Mouse (Mus musculus) macrophage (primary cell): Measurements from ENCODE around the gene Pigb. TPM values are rescaled to one million over a fixed set of nuclear protein-coding genes. Genes with fewer than 3 reads are reported as not detected.

Source experiments
- H3K27ac ChIP-seq: fragments of 350-480 bp; formaldehyde crosslinking; 2 replicates; pipeline ENCODE4 v1.9.0; 2021
- H3K36me3 ChIP-seq: fragments of 350-480 bp; formaldehyde crosslinking; 2 replicates; pipeline ENCODE4 v1.9.0; 2021; ENCODE audit errors: inconsistent target
- H3K4me3 ChIP-seq: fragments of 350-480 bp; formaldehyde crosslinking; 2 replicates; pipeline ENCODE4 v1.9.0; 2021; ENCODE audit errors: inconsistent target
- H3K79me2 ChIP-seq: fragments of 350-480 bp; formaldehyde crosslinking; 2 replicates; pipeline ENCODE4 v1.9.0; 2021; ENCODE audit errors: inconsistent target
- WGBS: methylation state at CpG from one replicate; pipeline ENCODE4 v1.1.7; 2026; ENCODE audit warnings: inconsistent platforms; ENCODE audit not compliant: missing documents; 5-methylcytosine and 5-hydroxymethylcytosine counted together
- polyA plus RNA-seq: library from polyadenylated mRNA; stranded (reverse); fragments of 250-400 nt; gene quantifications from 3 replicates; pipeline ENCODE4 v1.2.4, GENCODE M21; 2018; ENCODE audit warnings: inconsistent platforms

Pigb gene
- polyA plus RNA-seq, 1 experiment from 2014 or later: 7.5 TPM

GRCm38 (mm10) chr9:72958521-72959450, 81.4 kb downstream of the Pigb start, which contains the start of the genes Dyx1c1 and Gm44503:
Gene Dyx1c1, plus strand, starts transcription at chr9:72958785.
Gene Gm44503, plus strand, starts transcription at chr9:72958852.
- no peak within 1 kb of the TSS for H3K27ac ChIP-seq

More at GRCm38 (mm10) chr9:72958521-72959450, 81.4 kb downstream of the Pigb start, which contains the start of the genes Dyx1c1 and Gm44503:
- H3K36me3 ChIP-seq: no peaks in the 10 kb centered on the region
- WGBS: 6% methylated on average over 42 of the region's 43 CpGs
- peak within 1 kb of the TSS; percentile 56 for H3K4me3 ChIP-seq
- H3K79me2 ChIP-seq: no peaks in the 10 kb centered on the region

Other genes with a start within 250 kb of the Pigb start
- not detected in 3 replicates for gene Prtg, start 233.5 kb downstream of the Pigb start, polyA plus RNA-seq
- gene Pygo1, start 114.7 kb downstream of the Pigb start, polyA plus RNA-seq: not detected in 3 replicates
- gene Dyx1c1, start 81.6 kb downstream of the Pigb start, polyA plus RNA-seq: 0.12 to 0.37 TPM (median 0.19 TPM) in 3 replicates
- gene Gm44503, start 81.5 kb downstream of the Pigb start, polyA plus RNA-seq: not detected in 3 replicates
- 2.3 to 5.5 TPM (median 3.3 TPM) in 3 replicates for gene Ccpg1os, start 55.0 kb downstream of the Pigb start, polyA plus RNA-seq
- gene Ccpg1, start 54.9 kb downstream of the Pigb start, polyA plus RNA-seq: 18.3 to 65.3 TPM (median 63.3 TPM) in 3 replicates
- 2.4 to 3.5 TPM (median 3.3 TPM) in 3 replicates for gene Rab27a, start 4.5 kb upstream of the Pigb start, polyA plus RNA-seq
- not detected in 3 replicates for gene Khdc3, start 61.5 kb upstream of the Pigb start, polyA plus RNA-seq
- not detected in 3 replicates for gene Gm20509, start 62.1 kb upstream of the Pigb start, polyA plus RNA-seq
- 42.8 to 69.1 TPM (median 47.1 TPM) in 3 replicates for gene Rsl24d1, start 73.0 kb upstream of the Pigb start, polyA plus RNA-seq